Mouse (Mus musculus) megakaryocyte, embryonic 14.5 days (primary cell): ENCODE measurements around the gene Cer1. TPM values are rescaled to one million over a fixed set of nuclear protein-coding genes. Genes with fewer than 3 reads are reported as not detected.

Experiments
- H3K27me3 ChIP-seq: replicated peaks from 2 replicates; pipeline ENCODE3; 2012; ENCODE audit warnings: inconsistent platforms
- H3K36me3 ChIP-seq: replicated peaks from 2 replicates; pipeline ENCODE3; 2012; ENCODE audit warnings: low read length, inconsistent platforms, mixed read lengths
- H3K4me1 ChIP-seq: 2 replicates; pipeline ENCODE4 v1.6.1; 2012; ENCODE audit warnings: inconsistent platforms
- H3K4me3 ChIP-seq: replicated peaks from 2 replicates; pipeline ENCODE3; 2012; ENCODE audit warnings: moderate library complexity, mild to moderate bottlenecking, inconsistent platforms
- H3K9me3 ChIP-seq: 2 replicates; pipeline ENCODE4 v1.6.1; 2012; ENCODE audit warnings: inconsistent platforms
- FLI1 ChIP-seq: IDR thresholded peaks from 2 replicates; pipeline ENCODE4 v1.6.1; 2012; ENCODE audit warnings: low read length, inconsistent platforms, mixed read lengths
- GATA1 ChIP-seq: IDR thresholded peaks from 3 replicates; pipeline ENCODE4 v1.6.1; 2012; ENCODE audit warnings: mixed read lengths, low read length, inconsistent platforms, borderline replicate concordance
- polyA plus RNA-seq: library from polyadenylated mRNA; stranded (reverse); fragments of >175 nt; gene quantifications from 2 replicates; pipeline ENCODE4 v1.2.3, GENCODE M21; 2012; ENCODE audit warnings: low replicate concordance; ENCODE audit not compliant: insufficient read depth

Cer1 gene
- not detected in 2 replicates for polyA plus RNA-seq

GRCm38 (mm10) chr4:82884636-82885534 is at the start of gene Cer1:
Cer1 (minus strand) TSS chr4:82885148.
- H3K4me3 ChIP-seq: no peak within 1 kb of the TSS
- H3K9me3 ChIP-seq: 0 out of 2 replicates have a peak, but pooled peaks cover 7% of the 10 kb centered on the region
- H3K36me3 ChIP-seq: no peaks in the 10 kb centered on the region

GRCm38 (mm10) chr4:82934308-82934707 is 49.4 kb upstream of the Cer1 start:
- TF ChIP-seq GATA1 (no peak), FLI1 (no peak)
- peak overlapping the region; percentile 90 for H3K4me3 ChIP-seq

More at GRCm38 (mm10) chr4:82884636-82885534, at the start of gene Cer1:
- TF ChIP-seq GATA1 (no peak), FLI1 (no peak)
- Histone ChIP-seq H3K27me3 (no peaks in the 10 kb centered on the region), H3K4me1 (no peaks in the 10 kb centered on the region)

GRCm38 (mm10) chr4:82933698-82934210 is 48.8 kb upstream of the Cer1 start:
- TF ChIP-seq FLI1 (no peak), GATA1 (no peak)
- Histone ChIP-seq H3K27me3 (peaks cover 2% of the 10 kb centered on the region), H3K36me3 (no peaks in the 10 kb centered on the region), H3K4me3 (peak overlapping the region; percentile 90), H3K9me3 (no peaks in the 10 kb centered on the region), H3K4me1 (peaks cover 4% of the 10 kb centered on the region; the same call in 1 of the 2 replicates)

More at GRCm38 (mm10) chr4:82934308-82934707, 49.4 kb upstream of the Cer1 start:
- Histone ChIP-seq H3K36me3 (no peaks in the 10 kb centered on the region), H3K27me3 (peaks cover 2% of the 10 kb centered on the region), H3K9me3 (no peaks in the 10 kb centered on the region), H3K4me1 (peaks cover 4% of the 10 kb centered on the region; the same call in 1 of the 2 replicates)

- no peaks in the 10 kb centered on the region for H3K9me3 ChIP-seq
- peaks cover 4% of the 10 kb centered on the region; the same call in 1 of the 2 replicates for H3K4me1 ChIP-seq
- peaks cover 4% of the 10 kb centered on the region for H3K27me3 ChIP-seq
- TF ChIP-seq GATA1: no peak
- no peak for TF ChIP-seq FLI1
- no peak overlapping the region for H3K4me3 ChIP-seq
- H3K36me3 ChIP-seq: no peaks in the 10 kb centered on the region
Measured at GRCm38 (mm10) chr4:82930079-82930478, 45.1 kb upstream of the Cer1 start.

- H3K9me3 ChIP-seq: no peaks in the 10 kb centered on the region
- no peak for TF ChIP-seq FLI1
- no peak for TF ChIP-seq GATA1
- no peaks in the 10 kb centered on the region for H3K36me3 ChIP-seq
- H3K4me3 ChIP-seq: no peak overlapping the region
- no peaks in the 10 kb centered on the region for H3K4me1 ChIP-seq
- peaks cover 5% of the 10 kb centered on the region for H3K27me3 ChIP-seq
Measured at GRCm38 (mm10) chr4:82921962-82922361, 37.0 kb upstream of the Cer1 start.

GRCm38 (mm10) chr4:82918625-82919024 is 33.7 kb upstream of the Cer1 start:
- H3K27me3 ChIP-seq: peaks cover 3% of the 10 kb centered on the region
- TF ChIP-seq GATA1: no peak
- no peak for TF ChIP-seq FLI1
- H3K36me3 ChIP-seq: no peaks in the 10 kb centered on the region
- no peaks in the 10 kb centered on the region for H3K9me3 ChIP-seq
- H3K4me1 ChIP-seq: no peaks in the 10 kb centered on the region
- H3K4me3 ChIP-seq: no peak overlapping the region

- no peaks in the 10 kb centered on the region for H3K4me1 ChIP-seq
- no peak for TF ChIP-seq FLI1
- TF ChIP-seq GATA1: no peak
- H3K36me3 ChIP-seq: no peaks in the 10 kb centered on the region
- H3K27me3 ChIP-seq: peaks cover 3% of the 10 kb centered on the region
- no peak overlapping the region for H3K4me3 ChIP-seq
- H3K9me3 ChIP-seq: no peaks in the 10 kb centered on the region
Measured at GRCm38 (mm10) chr4:82916678-82917050, 31.7 kb upstream of the Cer1 start.

GRCm38 (mm10) chr4:82916003-82916677 is 31.2 kb upstream of the Cer1 start:
- H3K4me3 ChIP-seq: no peak overlapping the region
- H3K36me3 ChIP-seq: no peaks in the 10 kb centered on the region
- H3K4me1 ChIP-seq: no peaks in the 10 kb centered on the region
- peaks cover 3% of the 10 kb centered on the region for H3K27me3 ChIP-seq
- H3K9me3 ChIP-seq: no peaks in the 10 kb centered on the region
- TF ChIP-seq GATA1 (no peak), FLI1 (no peak)

GRCm38 (mm10) chr4:82915576-82915975 is 30.6 kb upstream of the Cer1 start:
- peaks cover 3% of the 10 kb centered on the region for H3K27me3 ChIP-seq
- H3K4me3 ChIP-seq: no peak overlapping the region
- H3K9me3 ChIP-seq: no peaks in the 10 kb centered on the region
- no peaks in the 10 kb centered on the region for H3K4me1 ChIP-seq
- no peaks in the 10 kb centered on the region for H3K36me3 ChIP-seq
- TF ChIP-seq FLI1 (no peak), GATA1 (no peak)
